Mouse (Mus musculus) forebrain, embryonic 14.5 days (tissue): Measurements from ENCODE around the gene Tgm4. TPM values are rescaled to one million over a fixed set of nuclear protein-coding genes. Genes with fewer than 3 reads are reported as not detected.

Experiments
- ATAC-seq: fragments of 200-750 bp; cut with Nextera tagmentation; 2 replicates; pipeline ENCODE4 v1.8.0; 2017; ENCODE audit warnings: mild to moderate bottlenecking, moderate library complexity
- DNase-seq: peaks from one replicate; pipeline ENCODE4 v3.0.0-alpha.2; 2015; ENCODE audit warnings: low spot score
- H3K27ac ChIP-seq: fragments of 300-500 bp; sonication (generic); 2 replicates; pipeline ENCODE4 v1.5.1; 2014; ENCODE audit warnings: low read depth, mild to moderate bottlenecking, control low read depth, low read length, moderate library complexity
- H3K27me3 ChIP-seq: fragments of 300-500 bp; sonication (generic); replicated peaks from 2 replicates; pipeline ENCODE4 v1.6.1; 2014; ENCODE audit warnings: low read length, control low read depth, mixed read lengths; ENCODE audit not compliant: control insufficient read depth, insufficient read depth
- H3K36me3 ChIP-seq: fragments of 300-500 bp; sonication (generic); 2 replicates; pipeline ENCODE4 v1.6.1; 2014; ENCODE audit warnings: low read length, control low read depth; ENCODE audit not compliant: control insufficient read depth, insufficient read depth
- H3K4me1 ChIP-seq: fragments of 300-500 bp; sonication (generic); 2 replicates; pipeline ENCODE4 v1.6.1; 2014; ENCODE audit warnings: antibody characterized with exemption, low read length, control low read depth; ENCODE audit not compliant: control insufficient read depth, insufficient read depth
- H3K4me2 ChIP-seq: fragments of 300-500 bp; sonication (generic); 2 replicates; pipeline ENCODE4 v1.6.1; 2014; ENCODE audit warnings: mild to moderate bottlenecking, control low read depth, low read length
- H3K4me3 ChIP-seq: fragments of 300-500 bp; sonication (generic); 2 replicates; pipeline ENCODE4 v1.5.1; 2014; ENCODE audit warnings: low read depth, low read length, control low read depth
- H3K9ac ChIP-seq: fragments of 300-500 bp; sonication (generic); 2 replicates; pipeline ENCODE4 v1.6.1; 2014; ENCODE audit warnings: mild to moderate bottlenecking, low read length, control low read depth, moderate library complexity
- H3K9me3 ChIP-seq: fragments of 300-500 bp; sonication (generic); replicated peaks from 2 replicates; pipeline ENCODE4 v1.6.1; 2016; ENCODE audit warnings: low read length, control low read depth, mixed read lengths; ENCODE audit not compliant: control insufficient read depth
- WGBS: fragments of 180-500 bp; shearing (Covaris S2); extraction: QIAGEN DNeasy Blood & Tissue Kit; methylation state at CpG from one replicate; pipeline ENCODE4 v1.1.7; 2014; 5-methylcytosine and 5-hydroxymethylcytosine counted together
- polyA plus RNA-seq: library from polyadenylated mRNA; unstranded; fragments of >200 nt; fragmentation: Nextera tagmentation; extraction: Ambion mirVana; gene quantifications from 2 replicates; pipeline ENCODE4 v1.2.1, GENCODE M21; 2014

Gene Tgm4
- polyA plus RNA-seq: 0.20 and 0.28 TPM in 2 replicates

DNA sequence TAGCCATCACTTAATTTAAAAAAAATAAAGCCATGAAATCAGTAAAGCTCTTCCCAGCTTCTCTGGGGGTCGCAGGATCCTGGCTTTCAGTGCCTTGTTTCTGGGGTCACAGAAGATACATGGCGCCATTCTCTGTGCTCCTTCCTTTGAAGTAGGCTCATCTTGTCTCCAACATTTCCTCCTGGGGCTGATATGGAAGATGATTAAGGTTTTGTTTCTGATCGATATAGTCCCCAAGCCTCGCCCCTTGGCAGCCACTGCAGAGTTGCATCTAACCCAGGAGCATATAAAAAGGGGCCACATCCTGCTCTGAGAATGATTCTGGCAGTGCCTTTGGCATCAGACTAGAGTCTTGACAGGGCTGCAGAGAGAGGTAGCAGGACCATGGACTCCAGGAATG, at the start of gene Tgm4:
Tgm4 (plus strand) TSS at position 301 of the 400 bp plus-strand sequence.
- no peak within 1 kb of the TSS for H3K9ac ChIP-seq
- DNase-seq (no peak), ATAC-seq (no peak)
- no peaks in the 10 kb centered on the region for H3K36me3 ChIP-seq
- H3K9me3 ChIP-seq: no peaks in the 10 kb centered on the region
- H3K27me3 ChIP-seq: no peaks in the 10 kb centered on the region
- WGBS: 90% methylated on average over 4 of the region's 4 CpGs
- H3K4me1 ChIP-seq: no peaks in the 10 kb centered on the region
- no peak within 1 kb of the TSS for H3K27ac ChIP-seq
- no peak within 1 kb of the TSS for H3K4me2 ChIP-seq
- no peak within 1 kb of the TSS for H3K4me3 ChIP-seq

DNA sequence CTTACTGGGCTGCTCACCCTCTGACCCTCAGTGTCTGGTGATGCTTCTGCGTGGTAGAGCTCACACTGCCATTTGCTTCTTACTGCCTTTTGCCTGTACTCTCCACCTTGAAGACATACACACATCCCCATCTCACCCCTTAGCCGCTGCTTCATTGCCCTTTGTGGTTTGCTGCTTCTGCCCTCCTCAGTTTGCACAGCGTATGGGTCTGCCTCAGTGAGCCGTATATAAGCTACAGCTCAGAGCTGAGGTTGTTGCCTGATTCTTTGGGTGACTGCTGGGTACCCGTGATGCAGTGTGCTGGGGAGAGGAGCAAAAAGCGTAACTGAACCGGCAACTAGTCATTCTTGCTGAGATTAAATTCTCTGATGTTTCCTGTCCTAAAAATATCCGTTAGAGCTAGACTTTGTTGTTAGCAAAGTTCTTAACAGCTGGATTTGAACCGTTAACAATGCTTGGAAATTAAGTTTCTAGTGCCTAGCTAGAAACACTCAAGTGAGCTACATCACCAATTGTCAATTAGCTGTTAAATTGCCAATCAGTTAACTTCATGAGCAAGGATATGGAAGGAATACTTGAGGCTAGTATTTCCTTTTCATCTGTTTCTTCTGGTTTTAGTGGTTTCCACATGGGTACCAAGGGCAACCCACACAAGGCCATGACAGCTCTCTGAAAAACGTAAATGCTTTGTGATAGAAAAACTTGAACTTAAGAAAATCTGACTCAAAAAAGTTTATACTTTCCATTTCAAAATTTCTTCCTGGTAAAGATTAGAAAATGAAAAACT, 35.9 kb upstream of the Tgm4 start:
- DNase-seq (no peak), ATAC-seq (no peak)
- H3K4me2 ChIP-seq: no peak overlapping the region
- H3K9ac ChIP-seq: no peak overlapping the region
- 94% methylated on average over 10 of the region's 10 CpGs for WGBS
- no peak overlapping the region for H3K27ac ChIP-seq
- H3K36me3 ChIP-seq: peaks cover 54% of the 10 kb centered on the region
- no peaks in the 10 kb centered on the region for H3K27me3 ChIP-seq
- H3K4me3 ChIP-seq: no peak overlapping the region
- H3K9me3 ChIP-seq: no peaks in the 10 kb centered on the region
- H3K4me1 ChIP-seq: no peaks in the 10 kb centered on the region

DNA sequence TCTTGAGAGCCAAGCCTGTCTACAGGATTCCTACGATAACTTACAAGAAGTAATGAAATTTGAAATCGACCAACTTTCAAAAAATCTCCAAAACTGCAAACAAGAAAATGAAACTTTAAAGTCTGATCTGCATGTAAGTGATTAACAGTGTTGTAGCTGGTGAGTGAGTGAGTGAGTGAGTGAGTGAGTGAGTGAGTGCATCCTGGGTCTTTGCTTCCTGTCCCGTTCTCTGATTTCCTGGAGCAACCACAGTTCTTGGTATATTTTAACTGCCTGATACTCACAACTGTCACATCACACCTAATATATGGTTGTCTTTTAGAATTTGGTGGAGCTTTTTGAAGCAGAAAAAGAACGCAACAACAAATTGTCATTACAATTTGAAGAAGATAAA, 35.3 kb upstream of the Tgm4 start:
- H3K27me3 ChIP-seq: no peaks in the 10 kb centered on the region
- ATAC-seq (no peak), DNase-seq (no peak)
- H3K27ac ChIP-seq: no peak overlapping the region
- H3K9me3 ChIP-seq: no peaks in the 10 kb centered on the region
- H3K4me3 ChIP-seq: no peak overlapping the region
- 97% methylated on average over 4 of the region's 4 CpGs for WGBS
- no peaks in the 10 kb centered on the region for H3K4me1 ChIP-seq
- peaks cover 54% of the 10 kb centered on the region for H3K36me3 ChIP-seq
- H3K4me2 ChIP-seq: no peak overlapping the region
- H3K9ac ChIP-seq: no peak overlapping the region

DNA sequence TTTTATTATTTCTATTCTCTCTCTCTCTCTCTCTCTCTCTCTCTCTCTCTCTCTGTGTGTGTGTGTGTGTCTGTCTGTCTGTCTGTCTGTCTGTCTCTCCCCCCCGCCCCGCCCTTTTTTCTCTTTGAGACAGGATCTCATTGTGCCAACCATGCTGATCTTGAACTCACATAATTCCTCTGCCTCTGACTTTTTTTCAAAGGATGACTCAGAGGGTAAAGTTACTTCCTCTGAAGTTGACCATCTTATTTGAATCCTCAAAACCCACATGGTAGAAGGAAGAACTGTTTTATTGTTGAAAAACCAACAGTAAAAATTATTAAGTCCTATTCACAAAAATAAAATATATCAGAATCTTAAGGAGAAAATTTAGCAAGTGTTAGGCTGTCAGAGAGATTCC, 29.8 kb upstream of the Tgm4 start:
- Histone ChIP-seq H3K27ac (no peak overlapping the region), H3K36me3 (peaks cover 67% of the 10 kb centered on the region), H3K9ac (no peak overlapping the region), H3K4me2 (no peak overlapping the region), H3K4me1 (no peaks in the 10 kb centered on the region), H3K4me3 (no peak overlapping the region), H3K27me3 (no peaks in the 10 kb centered on the region), H3K9me3 (no peaks in the 10 kb centered on the region)
- DNase-seq: no peak
- ATAC-seq: no peak
- WGBS: 96% methylated on average over 2 of the region's 2 CpGs

DNA sequence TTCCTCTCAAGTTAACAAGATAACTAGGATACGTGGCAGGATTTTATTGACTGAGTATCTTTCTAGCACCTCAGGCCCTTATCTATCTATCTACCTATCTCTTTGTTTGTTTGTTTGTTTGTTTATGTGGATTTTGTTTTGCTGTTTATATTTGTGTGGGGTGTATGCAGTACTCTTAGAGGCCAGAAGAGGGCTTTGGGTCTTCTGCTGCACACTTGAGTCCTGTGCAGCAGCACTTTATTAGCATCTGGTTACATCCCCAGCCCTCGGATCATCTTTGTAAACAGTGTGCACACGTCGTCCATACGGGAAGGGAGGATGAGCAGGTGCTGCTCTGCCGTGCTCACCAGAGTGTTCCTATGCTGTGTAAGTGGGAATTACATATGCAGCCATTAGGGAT, 28.5 kb upstream of the Tgm4 start:
- Histone ChIP-seq H3K27me3 (no peaks in the 10 kb centered on the region), H3K27ac (no peak overlapping the region), H3K4me1 (no peaks in the 10 kb centered on the region), H3K9me3 (no peaks in the 10 kb centered on the region), H3K9ac (no peak overlapping the region), H3K4me2 (no peak overlapping the region), H3K36me3 (peaks cover 65% of the 10 kb centered on the region), H3K4me3 (no peak overlapping the region)
- WGBS: 86% methylated on average over 6 of the region's 6 CpGs
- no peak for ATAC-seq
- peak; percentile 18 for DNase-seq

DNA sequence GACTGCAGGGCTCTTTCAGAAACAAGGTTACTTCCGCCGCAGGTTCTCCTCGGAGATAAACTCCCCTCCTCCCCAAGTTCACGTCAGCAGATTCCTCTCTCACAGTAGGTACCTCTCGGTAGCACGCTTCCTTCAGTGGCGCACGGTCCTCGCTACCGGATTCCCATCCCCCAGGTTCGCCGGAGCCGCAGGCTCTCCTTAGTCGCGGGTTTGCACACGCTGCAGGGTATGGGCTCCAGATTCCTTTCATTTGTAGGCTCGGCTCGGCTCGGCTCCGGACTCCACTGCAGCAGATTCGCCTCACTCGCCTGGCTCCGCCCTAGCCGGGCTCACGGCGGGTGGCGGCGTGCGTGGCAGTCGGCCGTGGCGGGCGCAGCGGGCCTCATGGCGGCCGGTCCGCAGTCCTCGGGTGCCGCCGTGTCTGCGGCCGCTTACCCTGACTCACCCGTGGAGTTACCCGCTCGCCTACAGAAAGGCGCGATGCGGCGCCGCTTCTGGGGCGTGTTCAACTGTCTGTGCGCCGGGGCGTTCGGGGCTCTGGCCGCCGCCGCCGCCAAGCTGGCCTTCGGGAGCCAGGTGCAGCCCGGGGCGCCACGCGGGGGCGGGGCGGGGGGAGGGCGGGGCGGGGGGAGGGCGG, 13.4 kb upstream of the Tgm4 start, which contains the start of gene Tmem42:
Tmem42 (plus strand) TSS at position 332 of the 637 bp plus-strand sequence.
- WGBS: 1% methylated on average over 33 of the region's 69 CpGs
- Histone ChIP-seq H3K4me1 (peaks cover 11% of the 10 kb centered on the region), H3K4me3 (peak within 1 kb of the TSS; percentile 70), H3K9ac (peak within 1 kb of the TSS; percentile 84), H3K27me3 (no peaks in the 10 kb centered on the region), H3K9me3 (no peaks in the 10 kb centered on the region), H3K4me2 (peak within 1 kb of the TSS; percentile 67), H3K36me3 (peaks cover 8% of the 10 kb centered on the region; the same call in 1 of the 2 replicates), H3K27ac (peak within 1 kb of the TSS; percentile 91)
- peak; percentile 90 for DNase-seq
- peak; percentile 97 for ATAC-seq

DNA sequence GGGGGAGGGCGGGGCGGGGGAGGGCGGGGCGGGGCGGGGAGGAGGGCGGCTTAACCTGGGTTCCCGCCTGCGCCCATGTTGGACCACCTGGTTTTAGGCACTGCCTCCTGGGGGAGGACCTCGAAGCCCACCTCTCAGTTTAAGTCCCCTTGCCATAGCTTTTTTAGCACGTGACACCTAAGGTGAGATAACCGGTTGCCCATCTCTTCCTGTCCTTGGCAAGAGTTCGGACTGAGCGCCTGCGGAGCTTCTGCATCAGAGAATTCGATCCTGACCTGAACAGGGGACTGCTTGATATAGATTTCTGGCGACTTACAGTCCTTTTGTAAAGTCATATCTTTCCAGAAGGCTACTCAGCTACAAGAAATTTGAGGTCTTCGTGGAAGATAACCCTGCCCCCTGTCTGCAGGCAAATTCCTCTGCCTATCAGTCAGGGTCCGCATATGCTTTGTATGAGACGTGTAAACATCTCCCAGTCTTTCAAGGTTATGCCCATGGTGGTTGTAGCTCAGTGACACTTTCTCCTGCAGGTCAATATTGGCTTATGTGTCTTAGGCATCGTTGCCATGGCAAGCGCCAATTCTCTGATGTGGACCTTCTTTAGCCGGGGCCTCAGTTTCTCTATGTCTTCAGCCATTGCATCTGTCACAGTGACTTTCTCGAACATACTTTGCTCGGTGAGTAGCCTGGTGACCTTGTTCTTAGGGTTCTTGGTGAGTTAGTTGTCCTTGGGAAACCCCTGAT, 12.7 kb upstream of the Tgm4 start:
- ATAC-seq (peak; percentile 60), DNase-seq (no peak)
- H3K4me1 ChIP-seq: peaks cover 11% of the 10 kb centered on the region
- H3K9ac ChIP-seq: peak overlapping the region; percentile 84
- H3K4me3 ChIP-seq: peak overlapping the region; percentile 70
- no peak overlapping the region for H3K27ac ChIP-seq
- peak overlapping the region; percentile 67 for H3K4me2 ChIP-seq
- no peaks in the 10 kb centered on the region for H3K27me3 ChIP-seq
- 52% methylated on average over 16 of the region's 24 CpGs for WGBS
- H3K9me3 ChIP-seq: no peaks in the 10 kb centered on the region
- H3K36me3 ChIP-seq: 0 out of 2 replicates have a peak, but pooled peaks cover 5% of the 10 kb centered on the region

DNA sequence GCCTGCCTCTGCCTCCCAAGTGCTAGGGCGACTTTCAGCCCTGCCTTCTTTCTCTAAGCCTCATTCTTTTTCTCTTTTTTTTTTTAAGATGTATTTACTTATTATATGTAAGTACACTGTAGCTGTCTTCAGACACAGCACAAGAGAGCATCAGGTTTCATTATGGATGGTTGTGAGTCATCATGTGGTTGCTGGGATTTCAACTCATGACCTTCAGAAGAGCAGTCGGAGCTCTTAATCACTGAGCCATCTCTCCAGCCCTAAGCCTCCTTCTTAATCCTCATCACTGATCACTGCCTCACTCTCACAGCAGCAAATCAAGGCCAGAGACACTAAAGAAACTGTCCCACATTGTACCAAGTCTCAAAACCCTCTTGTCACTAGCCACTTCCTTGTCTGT, 10.3 kb upstream of the Tgm4 start:
- ATAC-seq: no peak
- H3K36me3 ChIP-seq: no peaks in the 10 kb centered on the region
- DNase-seq: no peak
- 85% methylated on average over 2 of the region's 2 CpGs for WGBS
- H3K9ac ChIP-seq: no peak overlapping the region
- H3K27ac ChIP-seq: no peak overlapping the region
- peaks cover 11% of the 10 kb centered on the region for H3K4me1 ChIP-seq
- no peaks in the 10 kb centered on the region for H3K27me3 ChIP-seq
- no peak overlapping the region for H3K4me3 ChIP-seq
- no peaks in the 10 kb centered on the region for H3K9me3 ChIP-seq
- no peak overlapping the region for H3K4me2 ChIP-seq
